Mouse (Mus musculus) CH12F3 (cell line): ENCODE results near the gene Mapk8ip2.

ENCODE experiments used
- in situ Hi-C: fragments of 300-500 bp; cut with MboI; formaldehyde crosslinking; loops from 2 replicates; pipeline ENCODE4 v1.14.3; 2020; ENCODE audit warnings: low sequenced_read_pairs

The Mapk8ip2 gene

GRCm38 (mm10) chr15:89478622-89479021 lies 24.9 kb downstream of the Mapk8ip2 start:
- in situ Hi-C loops: no loop called here

GRCm38 (mm10) chr15:89480584-89480983 lies 26.9 kb downstream of the Mapk8ip2 start:
- in situ Hi-C loops: no loop called here

- in situ Hi-C loops: no loop called here
These were observed 34.5 kb downstream of the Mapk8ip2 start for GRCm38 (mm10) chr15:89488182-89488581.

- in situ Hi-C loops: no loop called here
These were observed 35.0 kb downstream of the Mapk8ip2 start for GRCm38 (mm10) chr15:89488611-89489117.

- in situ Hi-C loops: no loop called here
These were observed 41.3 kb downstream of the Mapk8ip2 start for GRCm38 (mm10) chr15:89494970-89495369.

GRCm38 (mm10) chr15:89496131-89496530 lies 42.4 kb downstream of the Mapk8ip2 start:
- in situ Hi-C loops: no loop called here

GRCm38 (mm10) chr15:89496841-89497240 lies 43.1 kb downstream of the Mapk8ip2 start:
- in situ Hi-C loops: no loop called here

GRCm38 (mm10) chr15:89497391-89498048 lies 43.8 kb downstream of the Mapk8ip2 start:
- in situ Hi-C loops: no loop called here

- in situ Hi-C loops: no loop called here
These were observed 44.6 kb downstream of the Mapk8ip2 start for GRCm38 (mm10) chr15:89498049-89498960.

GRCm38 (mm10) chr15:89498961-89499688 lies 45.4 kb downstream of the Mapk8ip2 start, which contains the start of gene Shank3:
Gene Shank3 (plus strand): TSS chr15:89499623.
- in situ Hi-C loops: no loop called here

- in situ Hi-C loops: no loop called here
These were observed 46.1 kb downstream of the Mapk8ip2 start for GRCm38 (mm10) chr15:89499784-89500220.

GRCm38 (mm10) chr15:89500221-89500791 lies 46.6 kb downstream of the Mapk8ip2 start:
- in situ Hi-C loops: no loop called here

- in situ Hi-C loops: no loop called here
These were observed 47.6 kb downstream of the Mapk8ip2 start for GRCm38 (mm10) chr15:89501321-89501720.

- in situ Hi-C loops: no loop called here
These were observed 51.1 kb downstream of the Mapk8ip2 start for GRCm38 (mm10) chr15:89504838-89505237.

- in situ Hi-C loops: no loop called here
These were observed 54.0 kb downstream of the Mapk8ip2 start for GRCm38 (mm10) chr15:89507751-89508150.

- in situ Hi-C loops: no loop called here
These were observed 59.0 kb downstream of the Mapk8ip2 start for GRCm38 (mm10) chr15:89512679-89513078.
